Mouse (Mus musculus): Measurements from ENCODE around the gene Zfp282.

DNA sequence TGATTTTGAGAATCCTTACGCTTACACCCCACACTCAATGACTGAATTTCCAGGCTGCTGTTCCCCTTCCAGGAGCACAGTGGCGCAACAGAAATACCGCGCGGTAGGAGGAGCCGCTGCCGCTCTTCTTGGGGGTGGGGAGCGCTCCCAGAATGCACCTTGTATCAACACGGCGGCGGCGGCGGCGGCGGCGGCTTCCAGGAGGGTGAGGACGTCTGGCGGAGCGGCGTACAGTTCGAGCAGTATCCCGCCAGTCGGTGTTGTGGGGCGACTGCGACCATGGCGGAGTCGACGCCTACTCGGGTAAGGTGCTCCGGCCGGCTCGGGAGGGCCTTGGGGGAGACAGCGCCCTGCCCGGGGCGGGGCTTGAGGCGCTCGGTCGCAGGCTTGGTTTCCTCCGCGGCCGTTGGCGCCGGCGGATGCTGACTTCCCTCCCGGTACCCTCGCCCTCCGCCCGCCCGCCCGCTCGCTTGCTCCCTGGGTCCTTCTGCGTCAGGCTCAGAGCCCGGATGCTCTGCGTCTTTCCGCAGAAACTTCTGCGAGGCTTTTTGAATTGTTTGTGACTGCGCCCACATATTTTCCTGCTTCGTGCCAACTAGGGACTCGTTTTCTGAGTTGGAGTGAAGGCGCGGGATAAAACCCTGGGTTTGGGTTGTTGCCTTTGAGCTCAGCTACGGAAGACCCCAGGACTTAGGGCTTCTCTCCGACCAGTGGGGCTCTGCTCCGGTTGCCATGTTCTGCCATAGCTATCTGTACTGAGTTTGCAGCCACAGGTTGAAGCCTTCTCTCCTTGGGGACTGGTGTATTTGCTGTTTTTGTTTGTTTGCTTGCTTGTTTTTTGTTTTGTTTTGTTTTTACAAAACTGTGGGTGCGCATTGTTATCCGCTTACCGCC lies 43.7 kb downstream of the Zfp282 start, which contains the start of gene Zfp212:
- TF ChIP-seq FLI1 (IDR thresholded peaks at IDR 0.05; ENCODE audit: low read length) (no peak), GATA1 (IDR thresholded peaks at IDR 0.05; ENCODE audit: borderline replicate concordance, low read length) (no peak)
